Mouse (Mus musculus) G1E (cell line): ENCODE results near the gene Fahd1.

Experiments
- CTCF ChIP-seq: IDR thresholded peaks from 2 replicates; pipeline ENCODE4 v1.5.1; 2012; ENCODE audit warnings: low read depth, low read length, inconsistent platforms, mixed read lengths
- GATA1 ChIP-seq: IDR thresholded peaks from 2 replicates; pipeline ENCODE4 v1.6.1; 2012; ENCODE audit warnings: borderline replicate concordance, low read length, inconsistent platforms, mixed read lengths
- GATA2 ChIP-seq: IDR thresholded peaks from 2 replicates; pipeline ENCODE4 v1.6.1; 2012; ENCODE audit warnings: low read depth, low read length, inconsistent platforms, borderline replicate concordance
- TAL1 ChIP-seq: conservative IDR thresholded peaks from 2 replicates; pipeline ENCODE4 v1.6.1; 2012; ENCODE audit warnings: low read depth, low read length, inconsistent platforms, mixed read lengths

GRCm38 (mm10) chr17:24803952-24804951 is 45.9 kb downstream of the Fahd1 start, which contains the start of gene Meiob:
- no peak for TF ChIP-seq CTCF
- TF ChIP-seq GATA2 = no peak
- no peak for TF ChIP-seq GATA1
- TF ChIP-seq TAL1 = no peak
